Mouse (Mus musculus) cerebellum, postnatal 4 days (tissue): ENCODE measurements around the gene Plekhj1.
"Not testable (repeated sequence)": the region's sequence is repeated elsewhere in the genome, so short reads cannot be mapped to it uniquely, and the experiment has no call there.

ENCODE experiments used
- DNase-seq, 2 experiments: peaks; one replicate each; pipeline ENCODE4 v3.0.0; 2022; ENCODE audit warnings: low spot score in 2 of 2, mixed read lengths in 1 of 2

Plekhj1 gene

GRCm38 (mm10) chr10:80826151-80827062 is 28.0 kb upstream of the Plekhj1 start, which contains the start of gene Oaz1:
Gene Oaz1 (plus strand): TSS chr10:80826656.
- DNase-seq = peak; percentile 97 to 99

- no peak for DNase-seq
Measured at GRCm38 (mm10) chr10:80824827-80825226, 26.4 kb upstream of the Plekhj1 start.

DNA sequence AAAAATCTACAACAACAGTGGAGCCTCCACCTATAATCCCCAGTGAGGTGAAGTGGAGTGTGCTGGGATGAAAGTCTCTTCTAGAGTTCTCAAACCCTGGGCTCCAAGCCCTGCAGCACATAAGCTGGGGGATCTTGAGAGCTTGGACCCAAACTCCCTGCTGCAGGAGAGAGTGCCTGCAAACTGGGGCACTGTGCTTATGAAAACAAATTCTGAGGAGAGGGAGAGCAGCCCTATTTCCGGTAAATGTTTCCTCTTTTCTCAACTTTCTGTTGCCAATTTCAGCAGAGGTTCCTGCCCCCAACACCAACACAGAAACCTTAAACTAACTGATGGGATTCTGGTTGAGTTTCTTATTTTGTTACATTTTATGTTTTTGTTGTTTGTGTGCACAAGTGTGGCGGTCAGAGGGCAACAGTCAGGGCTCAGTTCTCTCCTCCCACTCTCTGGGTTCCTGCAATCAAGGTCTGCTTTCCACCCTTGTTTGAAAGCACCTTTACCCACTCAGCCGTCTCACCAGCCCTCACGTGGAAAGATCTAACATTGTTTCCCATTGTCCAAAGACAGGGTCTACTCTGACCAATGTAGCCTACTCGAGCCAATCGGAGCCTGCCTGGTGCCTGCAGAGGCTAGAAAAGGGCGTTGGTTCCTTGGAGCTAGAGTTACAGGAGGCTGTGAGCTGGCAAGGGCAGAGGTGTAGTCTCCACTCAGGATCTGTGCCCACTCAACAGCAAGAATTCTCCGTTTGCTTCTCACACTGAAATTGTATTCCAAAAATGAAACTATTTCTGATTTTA is 25.6 kb upstream of the Plekhj1 start:
- DNase-seq = no peak

GRCm38 (mm10) chr10:80823316-80823715 is 24.9 kb upstream of the Plekhj1 start:
- no peak for DNase-seq

DNA sequence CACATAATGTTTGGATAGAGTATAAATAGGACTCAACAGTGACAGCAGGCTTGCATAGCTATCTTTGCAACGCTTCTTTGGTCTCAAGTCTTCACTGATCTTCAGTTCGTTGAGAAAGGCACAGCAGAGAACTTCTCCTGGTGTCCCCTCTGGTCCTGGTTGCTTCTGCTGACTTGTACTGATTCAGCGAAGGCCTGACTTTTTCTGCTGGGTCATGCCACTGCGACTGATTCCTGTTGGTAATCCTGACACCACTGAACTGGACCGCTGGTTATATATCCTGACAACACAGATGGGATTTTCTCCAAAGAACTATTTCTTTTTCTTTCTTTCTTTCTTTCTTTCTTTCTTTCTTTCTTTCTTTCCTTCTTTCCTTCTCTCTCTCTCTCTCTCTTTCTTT is 24.1 kb upstream of the Plekhj1 start:
- no peak for DNase-seq

DNA sequence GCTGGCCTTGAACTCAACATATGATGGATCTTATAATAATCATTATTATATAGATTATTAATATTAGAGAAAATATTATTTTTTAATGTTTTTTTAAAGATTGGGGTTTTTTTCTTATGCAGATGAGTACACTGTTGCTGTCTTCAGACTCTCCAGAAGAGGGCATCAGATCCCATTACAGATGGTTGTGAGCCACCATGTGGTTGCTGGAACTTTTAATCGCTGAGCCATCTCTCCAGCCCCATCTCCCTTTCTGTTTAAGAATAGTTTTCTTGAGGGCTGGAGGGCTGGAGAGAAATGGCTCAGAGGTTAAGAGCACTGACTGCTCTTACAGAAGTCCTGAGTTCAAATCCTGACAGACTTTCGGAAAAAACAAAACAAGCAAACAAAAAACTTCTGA is 23.6 kb upstream of the Plekhj1 start:
- DNase-seq = no peak

DNA sequence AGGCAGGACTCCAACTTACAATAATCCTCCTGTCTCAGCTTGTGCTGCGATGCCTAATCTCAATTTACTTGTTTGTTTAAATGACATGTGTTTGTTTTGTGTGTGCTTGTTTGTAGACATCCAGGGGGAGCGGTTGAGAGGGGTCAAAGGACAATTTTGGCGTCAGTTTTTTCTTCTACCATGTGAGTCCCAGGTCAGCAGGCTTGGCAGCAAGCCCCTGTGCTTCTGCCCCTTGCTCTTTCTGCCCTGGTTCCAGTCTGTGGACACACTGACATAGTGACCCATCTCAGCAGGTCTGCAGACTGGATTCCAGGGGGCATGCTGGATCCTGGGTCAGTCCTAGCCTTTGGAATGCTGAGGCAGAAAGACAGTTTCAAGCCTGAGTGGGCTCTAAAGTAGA is 21.0 kb upstream of the Plekhj1 start:
- no peak for DNase-seq

DNA sequence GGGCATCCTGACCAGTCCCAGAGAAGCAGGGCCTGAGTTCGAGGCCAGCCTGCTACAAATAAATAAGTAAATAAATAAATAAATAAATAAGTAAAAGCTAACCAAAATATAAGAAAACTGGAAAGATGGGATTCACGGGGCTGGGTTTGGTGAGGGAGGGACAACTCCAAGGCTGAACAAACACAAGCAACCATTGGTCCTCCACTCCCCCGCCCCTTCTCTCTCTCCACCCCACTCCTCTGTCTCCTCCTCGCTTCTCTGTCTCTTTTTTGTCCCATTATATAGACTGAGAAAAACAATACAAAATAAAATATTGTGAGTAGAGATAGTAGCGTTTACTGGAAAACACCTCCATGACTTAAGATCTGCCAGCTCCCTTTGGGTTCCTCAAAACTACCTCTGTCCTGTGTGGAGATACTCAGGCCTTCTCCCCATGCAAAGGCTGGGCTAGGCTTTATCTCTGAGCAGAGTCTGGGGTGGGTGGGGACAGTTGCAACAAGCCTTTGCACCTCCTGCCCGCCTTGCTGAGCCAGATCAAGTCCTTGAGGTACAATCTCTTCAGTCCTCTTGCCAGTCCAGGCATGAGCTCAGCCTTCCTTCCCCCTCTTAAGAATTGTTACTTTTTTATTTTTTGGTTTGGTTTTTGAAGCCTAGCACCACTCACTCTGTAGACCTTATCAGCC is 20.3 kb upstream of the Plekhj1 start:
- no peak for DNase-seq

GRCm38 (mm10) chr10:80817955-80818354 is 19.5 kb upstream of the Plekhj1 start:
- DNase-seq = not testable (repeated sequence)

- no peak for DNase-seq
Measured at GRCm38 (mm10) chr10:80817164-80817563, 18.7 kb upstream of the Plekhj1 start.

- DNase-seq = not testable (repeated sequence)
Measured at GRCm38 (mm10) chr10:80816303-80816702, 17.9 kb upstream of the Plekhj1 start.

DNA sequence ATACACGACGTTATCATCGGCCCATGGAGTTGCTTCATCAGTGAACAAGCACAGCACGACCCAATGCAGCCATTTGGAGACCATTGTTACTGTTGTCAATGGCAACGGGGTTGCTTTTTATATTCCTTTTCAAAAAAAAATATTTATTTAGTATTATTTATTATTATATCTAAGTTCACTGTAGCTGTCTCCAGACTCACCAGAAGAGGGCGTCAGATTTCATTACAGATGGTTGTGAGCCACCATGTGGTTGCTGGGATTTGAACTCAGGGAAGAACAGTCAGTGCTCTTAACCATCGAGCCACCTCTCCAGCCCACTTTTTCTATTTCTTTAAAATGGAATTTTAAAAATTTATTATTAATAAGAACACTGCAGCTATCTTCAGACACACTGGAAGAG is 16.4 kb upstream of the Plekhj1 start:
- DNase-seq = no peak

- DNase-seq = no peak
Measured at GRCm38 (mm10) chr10:80813366-80813765, 14.9 kb upstream of the Plekhj1 start, which contains the start of gene Jsrp1. Gene Jsrp1 (minus strand): TSS chr10:80813498.

- DNase-seq = no peak
Measured at GRCm38 (mm10) chr10:80812391-80813041, 14.1 kb upstream of the Plekhj1 start.

DNA sequence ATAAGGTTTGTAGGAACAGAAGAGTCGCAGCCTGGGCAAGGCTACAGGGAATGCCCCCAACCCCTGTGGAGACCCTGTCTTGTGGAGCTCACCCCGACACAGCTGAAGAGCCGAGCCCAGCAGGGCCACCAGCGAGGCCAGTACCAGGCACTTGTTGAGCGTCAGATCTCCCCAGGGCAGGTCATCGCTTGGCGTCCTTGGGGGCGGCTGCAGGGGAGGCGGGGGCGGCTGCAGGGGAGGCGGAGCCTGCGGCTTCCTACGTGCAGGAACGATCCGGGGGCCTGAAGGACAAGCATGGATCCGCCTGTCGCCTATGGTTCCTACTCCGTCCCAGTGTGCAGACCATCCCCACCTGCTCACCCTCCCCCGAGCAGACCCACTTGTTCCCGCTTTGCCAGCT is 11.7 kb upstream of the Plekhj1 start:
- DNase-seq = no peak

- DNase-seq = no peak
Measured at GRCm38 (mm10) chr10:80808985-80809632, 10.7 kb upstream of the Plekhj1 start.

DNA sequence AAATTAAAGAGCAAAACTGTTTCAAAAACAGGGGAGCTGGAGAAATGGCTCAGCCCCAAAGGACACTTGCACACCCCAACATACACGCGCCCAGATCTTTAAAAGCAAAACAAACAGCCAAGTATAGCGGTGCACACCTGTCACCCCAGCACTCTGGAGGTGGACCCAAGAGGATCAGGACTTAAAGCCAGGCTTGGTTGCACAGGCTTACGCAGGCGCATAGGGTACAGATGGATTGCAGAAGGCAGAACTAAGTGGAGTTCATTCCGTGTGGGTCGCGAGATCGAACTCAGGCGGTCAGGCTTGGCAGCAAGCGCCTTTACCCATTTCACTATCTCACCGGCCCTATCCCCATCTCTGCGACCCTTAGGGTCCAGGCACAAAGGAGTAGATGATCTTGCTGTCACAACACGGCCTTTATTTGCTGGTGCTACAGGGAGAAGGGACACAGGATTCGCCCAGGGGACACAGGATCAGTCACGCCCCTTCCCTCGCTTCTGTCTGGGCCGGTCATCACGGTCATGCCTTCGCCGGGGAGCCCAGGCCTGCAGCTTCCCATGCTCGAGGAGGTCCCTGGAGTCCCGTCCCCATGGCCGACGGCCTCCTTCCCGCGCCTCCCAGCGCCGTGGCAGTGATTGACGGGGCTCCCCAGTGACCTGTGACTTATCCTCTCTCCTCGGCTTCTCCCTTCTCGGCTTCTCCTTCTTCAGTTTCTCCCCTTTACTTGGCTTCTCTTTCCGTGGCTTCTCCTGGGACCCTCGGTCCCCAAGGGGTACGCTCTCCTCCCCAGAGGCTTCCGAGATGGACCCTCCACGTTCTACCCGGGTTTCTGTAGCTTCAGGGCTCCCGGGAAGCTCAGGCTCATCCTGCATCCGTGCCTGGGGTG is 9.9 kb upstream of the Plekhj1 start:
- no peak for DNase-seq

DNA sequence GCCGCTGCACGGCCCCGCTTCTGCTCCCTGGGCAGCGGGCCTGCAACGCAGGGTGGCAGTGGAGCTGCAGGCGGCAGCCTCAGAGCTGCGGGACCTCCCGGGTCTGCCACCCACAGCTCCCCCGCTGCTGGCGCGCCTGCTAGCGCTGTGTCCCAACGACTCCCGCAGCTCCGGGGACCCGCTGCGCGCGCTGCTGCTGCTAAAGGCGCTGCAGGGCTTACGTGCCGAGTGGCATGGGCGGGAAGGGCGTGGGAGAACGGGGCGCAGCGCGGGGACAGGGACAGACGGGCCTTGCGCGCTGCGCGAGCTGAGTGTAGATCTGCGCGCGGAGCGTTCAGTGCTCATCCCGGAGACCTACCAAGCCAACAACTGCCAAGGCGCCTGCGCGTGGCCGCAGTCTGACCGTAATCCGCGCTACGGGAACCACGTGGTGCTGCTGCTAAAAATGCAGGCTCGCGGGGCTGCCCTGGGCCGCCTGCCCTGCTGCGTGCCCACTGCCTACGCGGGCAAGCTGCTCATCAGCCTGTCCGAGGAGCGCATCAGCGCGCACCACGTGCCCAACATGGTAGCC is 8.7 kb upstream of the Plekhj1 start:
- DNase-seq = peak in 1 of 2 experiments; percentile 72

DNA sequence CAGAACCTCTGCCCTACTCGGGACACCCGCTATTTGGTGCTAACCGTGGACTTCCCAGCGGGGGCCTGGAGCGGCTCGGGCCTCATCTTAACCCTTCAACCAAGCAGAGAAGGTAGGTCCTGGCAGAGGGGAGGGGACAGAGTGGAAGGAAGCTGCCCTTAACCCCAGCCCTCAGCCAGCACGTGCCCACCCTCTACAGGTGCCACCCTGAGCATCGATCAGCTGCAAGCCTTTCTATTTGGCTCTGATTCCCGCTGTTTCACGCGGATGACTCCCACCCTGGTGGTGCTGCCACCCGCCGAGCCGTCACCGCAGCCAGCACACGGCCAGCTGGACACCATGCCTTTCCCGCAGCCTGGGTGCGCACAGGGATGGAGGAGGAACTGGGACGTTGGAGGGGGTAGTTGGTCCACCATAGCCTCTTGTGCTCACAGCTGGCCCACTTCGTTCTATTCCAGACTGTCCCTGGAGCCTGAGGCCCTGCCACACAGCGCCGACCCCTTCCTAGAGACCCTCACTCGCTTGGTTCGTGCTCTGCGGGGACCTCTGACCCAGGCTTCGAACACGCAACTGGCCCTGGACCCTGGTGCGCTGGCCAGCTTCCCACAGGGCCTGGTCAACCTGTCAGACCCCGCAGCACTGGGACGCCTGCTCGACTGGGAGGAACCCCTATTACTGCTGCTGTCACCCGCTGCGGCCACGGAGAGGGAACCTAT is 8.1 kb upstream of the Plekhj1 start:
- DNase-seq = no peak
